Mouse (Mus musculus): ENCODE results near the gene Trafd1. TPM values are rescaled to one million over a fixed set of nuclear protein-coding genes. Genes with fewer than 3 reads are reported as not detected.

Gene Trafd1
- 10 to 100 TPM; 54.2 to 59.1 TPM for total RNA-seq (2021)
- long read RNA-seq, experiment 1, transcript Trafd1-201 (12 exons, 2,503 nt): major isoform, 30 of 97 reads
- long read RNA-seq, experiment 1, partial matches to known transcripts: 4 of 97 reads
- long read RNA-seq, experiment 1, other reads (novel, unspliced or antisense): 58 of 97 reads
- long read RNA-seq, experiment 2, transcript Trafd1-201 (12 exons, 2,503 nt): major isoform, 17 of 87 reads
- long read RNA-seq, experiment 2, partial matches to known transcripts: 5 of 87 reads
- long read RNA-seq, experiment 2, other reads (novel, unspliced or antisense): 62 of 87 reads

GRCm38 (mm10) chr5:121385461-121386119 is at the start of gene Trafd1:
TSS of gene Trafd1 (minus strand) at chr5:121385632.
- peak; percentile 95 for DNase-seq

- no peak for DNase-seq
Observed at GRCm38 (mm10) chr5:121428954-121429353, 43.5 kb upstream of the Trafd1 start.

GRCm38 (mm10) chr5:121423297-121423696 is 37.9 kb upstream of the Trafd1 start:
- no peak for DNase-seq

GRCm38 (mm10) chr5:121422787-121423186 is 37.4 kb upstream of the Trafd1 start:
- DNase-seq: no peak

GRCm38 (mm10) chr5:121420721-121421120 is 35.3 kb upstream of the Trafd1 start:
- no peak for DNase-seq

GRCm38 (mm10) chr5:121410975-121411374 is 25.5 kb upstream of the Trafd1 start:
- DNase-seq: no peak

GRCm38 (mm10) chr5:121407856-121408255 is 22.4 kb upstream of the Trafd1 start:
- no peak for DNase-seq

- DNase-seq: no peak
Observed at GRCm38 (mm10) chr5:121400849-121401248, 15.4 kb upstream of the Trafd1 start.

- DNase-seq: no peak
Observed at GRCm38 (mm10) chr5:121400064-121400463, 14.6 kb upstream of the Trafd1 start.

- DNase-seq: no peak
Observed at GRCm38 (mm10) chr5:121399540-121399939, 14.1 kb upstream of the Trafd1 start.

- DNase-seq: no peak
Observed at GRCm38 (mm10) chr5:121398965-121399462, 13.6 kb upstream of the Trafd1 start.

GRCm38 (mm10) chr5:121398146-121398964 is 12.9 kb upstream of the Trafd1 start:
- DNase-seq: no peak

GRCm38 (mm10) chr5:121397187-121398145 is 12.0 kb upstream of the Trafd1 start, which contains the start of gene Naa25:
TSS of gene Naa25 (plus strand) at chr5:121397936.
- peak; percentile 98 for DNase-seq

- no peak for DNase-seq
Observed at GRCm38 (mm10) chr5:121395621-121396020, 10.2 kb upstream of the Trafd1 start.

- DNase-seq: no peak
Observed at GRCm38 (mm10) chr5:121393402-121393801, 8.0 kb upstream of the Trafd1 start.

GRCm38 (mm10) chr5:121392667-121393380 is 7.4 kb upstream of the Trafd1 start:
- no peak for DNase-seq

- no peak for DNase-seq
Observed at GRCm38 (mm10) chr5:121389691-121390090, 4.3 kb upstream of the Trafd1 start.

- no peak for DNase-seq
Observed at GRCm38 (mm10) chr5:121389106-121389505, 3.7 kb upstream of the Trafd1 start.

GRCm38 (mm10) chr5:121387126-121387525 is 1.7 kb upstream of the Trafd1 start:
- peak; percentile 26 for DNase-seq

GRCm38 (mm10) chr5:121386120-121386909 is 883 bp upstream of the Trafd1 start:
- no peak for DNase-seq

All from gastrocnemius, postnatal 10 days (tissue).